Mouse (Mus musculus) forebrain, embryonic 11.5 days (tissue): ENCODE data around the gene H2-D1. TPM values are rescaled to one million over a fixed set of nuclear protein-coding genes. Genes with fewer than 3 reads are reported as not detected.
"Not testable (repeated sequence)": the region's sequence is repeated elsewhere in the genome, so short reads cannot be mapped to it uniquely, and the experiment has no call there.

Source experiments
- ATAC-seq: fragments of 200-750 bp; cut with Nextera tagmentation; replicated peaks from 2 replicates; pipeline ENCODE4 v1.8.0; 2017; ENCODE audit warnings: moderate TSS enrichment; ENCODE audit not compliant: low FRiP score
- DNase-seq: peaks from one replicate; pipeline ENCODE4 v3.0.0-alpha.2; 2017; ENCODE audit warnings: low spot score
- H3K27ac ChIP-seq: fragments of 300-500 bp; sonication (generic); 2 replicates; pipeline ENCODE4 v1.5.1; 2014; ENCODE audit warnings: low read depth, low read length
- H3K27me3 ChIP-seq: fragments of 300-500 bp; sonication (generic); 2 replicates; pipeline ENCODE4 v1.6.1; 2014; ENCODE audit warnings: mild to moderate bottlenecking, low read length, mixed read lengths; ENCODE audit not compliant: control insufficient read depth, insufficient read depth
- H3K36me3 ChIP-seq: fragments of 300-500 bp; sonication (generic); 2 replicates; pipeline ENCODE4 v1.6.1; 2014; ENCODE audit warnings: mild to moderate bottlenecking, low read length, moderate library complexity, mixed read lengths; ENCODE audit not compliant: control insufficient read depth, insufficient read depth
- H3K4me1 ChIP-seq: fragments of 300-500 bp; sonication (generic); replicated peaks from 2 replicates; pipeline ENCODE4 v1.6.1; 2014; ENCODE audit warnings: low read length, mixed read lengths; ENCODE audit not compliant: control insufficient read depth, insufficient read depth
- H3K4me2 ChIP-seq: fragments of 300-500 bp; sonication (generic); 2 replicates; pipeline ENCODE4 v1.6.1; 2014; ENCODE audit warnings: low read depth, mild to moderate bottlenecking, low read length, moderate library complexity, mixed read lengths; ENCODE audit not compliant: severe bottlenecking
- H3K4me3 ChIP-seq: fragments of 300-500 bp; sonication (generic); 2 replicates; pipeline ENCODE4 v1.5.1; 2014; ENCODE audit warnings: low read depth, low read length
- H3K9ac ChIP-seq: fragments of 300-500 bp; sonication (generic); 2 replicates; pipeline ENCODE4 v1.6.1; 2014; ENCODE audit warnings: low read length
- H3K9me3 ChIP-seq: fragments of 300-500 bp; sonication (generic); 2 replicates; pipeline ENCODE4 v1.6.1; 2016; ENCODE audit warnings: low read length, mixed read lengths; ENCODE audit not compliant: control insufficient read depth
- WGBS: fragments of 180-500 bp; shearing (Covaris S2); extraction: QIAGEN DNeasy Blood & Tissue Kit; methylation state at CpG from one replicate; pipeline ENCODE4 v1.1.7; 2014; 5-methylcytosine and 5-hydroxymethylcytosine counted together
- polyA plus RNA-seq: library from polyadenylated mRNA; unstranded; fragments of >200 nt; fragmentation: Nextera tagmentation; extraction: Ambion mirVana; gene quantifications from 2 replicates; pipeline ENCODE4 v1.2.1, GENCODE M21; 2014

Gene H2-D1
- polyA plus RNA-seq, 1 experiment from 2014 or later, result 45.8 TPM

DNA sequence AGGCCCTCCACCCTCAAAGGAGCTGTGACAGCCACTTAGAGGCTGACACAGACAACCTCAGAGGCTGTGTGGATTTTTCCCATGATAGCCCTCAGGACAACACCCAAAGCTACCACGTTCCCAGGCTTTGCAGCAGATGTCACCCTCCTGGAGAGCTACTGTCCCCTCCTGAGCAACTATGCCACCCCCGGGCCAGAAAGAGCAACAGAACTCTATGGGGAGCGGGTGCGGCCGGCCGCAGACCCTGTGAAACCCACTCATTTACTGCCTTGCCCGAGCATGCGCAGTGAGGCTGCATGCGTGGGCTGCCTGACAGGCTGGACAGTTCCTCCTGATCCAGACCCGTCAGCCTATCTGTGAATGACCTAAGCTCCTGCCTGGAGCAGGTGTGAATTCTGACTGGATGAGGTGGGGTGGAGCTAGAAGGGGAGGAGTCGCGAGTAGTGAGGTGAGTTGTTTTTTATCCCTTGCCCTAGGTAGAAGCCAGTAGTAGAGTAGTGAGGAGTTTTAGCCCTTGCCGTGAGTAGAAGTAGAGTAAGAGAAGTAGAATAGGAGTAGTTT is 13.9 kb downstream of the H2-D1 start:
- H3K9ac ChIP-seq, result no peak overlapping the region
- ATAC-seq, result no peak
- no peaks in the 10 kb centered on the region for H3K9me3 ChIP-seq
- no peak overlapping the region for H3K4me3 ChIP-seq
- no peak for DNase-seq
- 21% methylated on average over 13 of the region's 13 CpGs for WGBS
- no peak overlapping the region for H3K27ac ChIP-seq
- no peaks in the 10 kb centered on the region for H3K36me3 ChIP-seq
- peaks cover 3% of the 10 kb centered on the region; the same call in 1 of the 2 replicates for H3K27me3 ChIP-seq
- no peak overlapping the region for H3K4me2 ChIP-seq
- H3K4me1 ChIP-seq, result no peaks in the 10 kb centered on the region

DNA sequence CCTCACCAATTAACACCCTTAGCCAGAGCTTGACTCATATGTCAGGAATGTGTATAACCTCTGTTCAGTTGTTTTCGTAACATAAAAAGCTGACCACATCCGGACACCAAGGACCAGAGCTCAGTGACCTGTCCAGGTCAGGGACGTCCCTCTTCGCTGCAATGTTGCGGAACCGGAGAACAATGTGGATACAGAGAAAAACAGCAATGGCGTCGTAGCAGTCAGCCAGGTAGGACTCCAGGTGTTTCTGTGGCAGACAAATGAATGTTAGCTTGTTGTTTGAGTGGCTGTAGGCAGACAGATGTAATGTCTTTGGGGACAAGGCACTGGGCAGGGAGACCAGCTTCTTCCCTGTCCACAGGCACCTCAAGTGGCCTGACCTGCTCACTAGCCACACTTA is 15.5 kb downstream of the H2-D1 start:
- no peaks in the 10 kb centered on the region for H3K36me3 ChIP-seq
- H3K9me3 ChIP-seq, result no peaks in the 10 kb centered on the region
- WGBS, result 88% methylated on average over 8 of the region's 8 CpGs
- no peak overlapping the region for H3K9ac ChIP-seq
- ATAC-seq (no peak), DNase-seq (no peak)
- no peak overlapping the region for H3K4me3 ChIP-seq
- H3K4me2 ChIP-seq, result no peak overlapping the region
- peaks cover 3% of the 10 kb centered on the region; the same call in 1 of the 2 replicates for H3K27me3 ChIP-seq
- no peak overlapping the region for H3K27ac ChIP-seq
- no peaks in the 10 kb centered on the region for H3K4me1 ChIP-seq

DNA sequence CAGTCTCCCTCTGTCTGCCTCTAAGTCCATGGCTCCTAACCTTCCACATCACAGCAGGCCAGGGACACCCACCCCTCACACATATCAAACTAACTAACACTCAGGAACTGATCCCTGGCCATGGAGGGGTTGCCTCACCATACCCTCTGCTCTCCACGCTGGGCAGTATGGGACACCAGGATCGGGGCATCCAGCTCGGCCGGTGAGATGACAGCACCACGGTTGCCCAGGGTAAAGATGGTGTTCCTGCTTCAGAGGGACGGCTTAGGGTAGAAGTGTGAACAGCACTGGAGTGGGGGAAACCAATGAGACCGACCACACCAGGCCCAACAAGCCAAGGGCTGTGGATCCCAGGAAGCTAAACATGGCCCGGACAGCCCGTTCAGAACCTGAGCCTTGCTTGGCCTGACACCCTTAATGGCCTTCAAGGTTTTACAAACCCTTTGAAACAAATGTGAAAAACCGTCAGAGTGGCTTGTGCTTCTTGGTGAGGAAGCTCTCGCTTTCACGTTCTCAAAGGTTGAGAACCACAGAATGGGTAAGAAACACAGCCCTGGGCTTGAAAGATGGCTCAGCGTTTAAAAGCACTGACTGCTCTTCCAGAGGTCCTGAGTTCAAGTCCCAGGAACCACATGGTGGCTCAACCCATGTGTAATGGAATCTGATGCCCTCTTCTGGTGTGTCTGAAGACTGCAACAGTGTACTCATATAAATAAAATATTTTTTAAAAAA is 16.6 kb downstream of the H2-D1 start:
- H3K36me3 ChIP-seq, result no peaks in the 10 kb centered on the region
- no peak overlapping the region for H3K9ac ChIP-seq
- ATAC-seq (no peak), DNase-seq (no peak)
- 85% methylated on average over 13 of the region's 13 CpGs for WGBS
- H3K9me3 ChIP-seq, result no peaks in the 10 kb centered on the region
- no peak overlapping the region for H3K27ac ChIP-seq
- no peaks in the 10 kb centered on the region for H3K4me1 ChIP-seq
- peaks cover 3% of the 10 kb centered on the region; the same call in 1 of the 2 replicates for H3K27me3 ChIP-seq
- no peak overlapping the region for H3K4me2 ChIP-seq
- H3K4me3 ChIP-seq, result no peak overlapping the region

DNA sequence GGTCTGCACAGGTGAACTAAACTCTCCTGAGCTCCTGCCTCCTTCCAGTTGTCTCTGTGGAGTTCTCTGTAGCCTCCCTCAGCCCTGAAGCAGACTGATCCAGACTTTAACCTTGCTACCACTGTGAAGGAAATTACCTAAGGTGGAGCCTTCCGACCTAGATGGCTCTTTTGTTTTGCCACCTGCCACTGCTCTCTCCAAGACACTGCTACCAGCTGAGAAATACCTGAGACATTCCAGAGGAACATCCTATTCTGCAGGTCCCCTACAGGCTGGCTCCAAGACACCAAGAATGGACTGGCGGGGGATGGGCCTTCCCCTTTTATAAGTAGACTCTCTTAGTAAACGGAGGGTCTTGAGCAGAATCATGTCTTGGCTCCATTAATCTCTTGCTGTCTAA is 17.7 kb downstream of the H2-D1 start:
- Histone ChIP-seq H3K9ac (no peak overlapping the region), H3K9me3 (no peaks in the 10 kb centered on the region), H3K4me2 (no peak overlapping the region), H3K36me3 (no peaks in the 10 kb centered on the region), H3K4me1 (no peaks in the 10 kb centered on the region), H3K27me3 (peaks cover 3% of the 10 kb centered on the region; the same call in 1 of the 2 replicates), H3K27ac (no peak overlapping the region), H3K4me3 (no peak overlapping the region)
- DNase-seq (no peak), ATAC-seq (no peak)
- WGBS, result 84% methylated on average over 3 of the region's 3 CpGs

DNA sequence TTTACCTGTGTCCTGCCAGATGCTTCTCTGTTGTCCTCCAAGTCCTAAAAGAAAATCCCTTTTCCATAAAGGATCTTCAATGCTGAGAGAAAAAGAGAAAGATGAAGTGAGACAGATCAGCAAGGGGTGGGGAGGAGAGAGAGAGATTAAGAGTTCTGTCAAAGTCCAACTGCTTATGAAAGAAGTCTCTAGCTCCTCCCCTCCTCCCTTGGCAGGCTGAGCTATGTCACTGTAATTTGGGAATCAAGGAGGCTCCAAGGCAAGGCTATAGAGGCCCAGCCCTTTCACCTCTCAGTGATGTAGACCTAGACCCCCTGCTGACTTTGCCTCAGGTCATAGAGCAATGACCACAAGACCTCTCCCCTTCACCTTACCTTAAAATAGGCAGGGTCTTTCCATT is 22.9 kb downstream of the H2-D1 start:
- DNase-seq, result no peak
- Histone ChIP-seq H3K4me2 (no peak overlapping the region), H3K27ac (no peak overlapping the region), H3K4me3 (no peak overlapping the region), H3K36me3 (no peaks in the 10 kb centered on the region), H3K4me1 (no peaks in the 10 kb centered on the region), H3K27me3 (no peaks in the 10 kb centered on the region), H3K9ac (no peak overlapping the region), H3K9me3 (no peaks in the 10 kb centered on the region)
- no peak for ATAC-seq

DNA sequence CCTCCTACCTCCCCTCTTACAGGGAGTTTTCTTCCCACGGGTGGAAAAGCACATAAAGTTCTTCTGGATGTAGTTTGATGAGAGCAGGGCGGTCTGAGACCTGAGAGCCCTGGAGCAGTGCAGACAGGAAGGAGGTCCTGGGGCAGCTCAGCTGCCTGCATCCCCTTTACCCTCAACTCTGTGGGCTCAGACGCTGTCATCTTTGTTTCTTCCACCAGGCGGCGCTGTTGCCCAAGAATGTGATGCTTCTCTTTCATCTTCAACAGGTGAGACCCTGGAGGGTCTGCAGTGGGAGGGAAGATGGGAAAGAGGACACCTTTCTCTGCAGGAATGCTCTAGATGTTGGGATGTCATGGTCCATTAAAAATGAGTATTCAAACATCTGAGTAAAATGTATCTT is 33.3 kb downstream of the H2-D1 start:
- WGBS, result 5% methylated on average over 5 of the region's 5 CpGs
- not testable (repeated sequence) for H3K27ac ChIP-seq, H3K27me3 ChIP-seq, H3K4me2 ChIP-seq, H3K4me1 ChIP-seq, H3K4me3 ChIP-seq, H3K9ac ChIP-seq, ATAC-seq, H3K9me3 ChIP-seq, H3K36me3 ChIP-seq
- DNase-seq, result peak; percentile 69

DNA sequence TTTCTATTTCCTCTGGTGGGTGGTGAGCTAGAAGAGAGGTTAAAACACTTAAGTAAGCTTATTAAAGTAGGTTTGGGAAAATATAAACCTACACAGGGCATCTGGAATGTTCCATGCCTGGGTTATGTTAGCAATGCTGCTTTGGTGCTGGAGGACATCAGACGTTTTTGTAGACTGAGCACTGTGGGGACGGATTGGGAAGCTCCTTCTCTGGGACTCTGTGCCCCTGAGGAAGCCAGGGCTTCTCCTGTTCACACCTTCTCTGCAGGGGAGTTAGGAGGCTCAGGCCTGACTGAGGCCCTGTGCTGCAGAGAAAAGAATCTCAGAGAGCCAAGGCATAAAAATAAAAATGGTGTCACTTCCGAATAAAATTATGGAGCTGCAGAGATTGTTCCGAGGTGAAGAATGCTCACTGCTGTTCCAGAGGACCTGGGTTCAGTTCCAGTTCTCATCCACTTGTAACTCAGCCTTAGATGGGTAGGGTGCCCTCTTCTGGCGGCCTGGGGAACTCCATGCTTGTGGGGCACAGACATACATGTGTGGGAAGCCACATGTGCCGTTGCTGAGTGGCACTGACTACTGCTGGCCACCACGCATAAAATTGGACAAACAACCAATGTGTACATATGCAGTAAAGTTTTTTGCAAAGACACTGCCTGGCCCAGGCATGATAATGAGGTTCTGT is 37.9 kb downstream of the H2-D1 start:
- 84% methylated on average over 7 of the region's 7 CpGs for WGBS
- ATAC-seq, H3K4me2 ChIP-seq, DNase-seq, H3K9me3 ChIP-seq, H3K27ac ChIP-seq, H3K36me3 ChIP-seq, H3K4me1 ChIP-seq, H3K4me3 ChIP-seq, H3K9ac ChIP-seq, H3K27me3 ChIP-seq: not testable (repeated sequence)

DNA sequence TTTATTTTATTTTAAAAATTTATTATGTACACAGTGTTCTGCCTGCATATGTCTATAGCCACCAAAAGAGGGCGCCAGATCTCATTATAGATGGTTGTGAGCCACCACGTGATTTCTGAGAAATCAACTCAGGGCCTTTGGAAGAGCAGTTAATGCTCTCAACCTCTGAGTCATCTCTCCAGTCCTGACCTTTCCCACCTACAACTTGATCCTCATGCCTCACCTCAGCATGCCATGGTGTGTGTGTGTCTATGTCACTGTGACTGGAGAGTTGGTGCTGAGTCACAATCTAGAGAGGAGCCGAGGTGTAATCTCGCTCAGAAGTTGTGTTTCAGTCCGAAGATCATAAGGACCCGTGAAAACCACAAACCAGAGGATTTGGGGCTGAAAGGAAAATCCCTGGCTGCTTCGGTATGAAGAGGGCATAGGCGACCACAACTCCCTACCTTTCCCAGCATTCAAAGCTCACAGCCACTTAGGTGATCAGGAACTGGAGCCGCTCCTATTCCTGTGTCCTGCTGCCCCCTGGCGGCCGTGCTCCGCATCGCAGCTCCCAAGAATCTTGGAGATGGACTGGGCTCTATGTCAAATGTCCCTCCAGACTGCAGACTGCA is 39.2 kb downstream of the H2-D1 start:
- Histone ChIP-seq H3K4me3 (no peak overlapping the region), H3K4me2 (no peak overlapping the region), H3K9ac (no peak overlapping the region), H3K27ac (no peak overlapping the region), H3K27me3 (no peaks in the 10 kb centered on the region), H3K4me1 (no peaks in the 10 kb centered on the region), H3K9me3 (no peaks in the 10 kb centered on the region), H3K36me3 (no peaks in the 10 kb centered on the region)
- WGBS, result 24% methylated on average over 13 of the region's 13 CpGs
- ATAC-seq (no peak), DNase-seq (peak; percentile 89)
